Mouse (Mus musculus) MEL (cell line): ENCODE measurements at regions not wholly inside any gene's neighbourhood (a gene's known extent, or its start where the extent isn't known, plus 50 kb on each side); places are given as distances from the start of the nearest gene placed in this dataset.

Source experiments
- CTCF ChIP-seq, 3 experiments: IDR thresholded peaks in 2 of 3; conservative IDR thresholded peaks in 1 of 3; 2 replicates each; pipeline ENCODE4 v1.5.1; 2011 to 2012; ENCODE audit warnings: low read length in 3 of 3, low read depth in 2 of 3, mild to moderate bottlenecking in 2 of 3, improper control_type of control experiment in 1 of 3, inconsistent platforms in 1 of 3, mixed read lengths in 1 of 3, moderate library complexity in 1 of 3; ENCODE audit not compliant: control insufficient read depth in 1 of 3, insufficient read depth in 1 of 3, poor library complexity in 1 of 3, severe bottlenecking in 1 of 3
- EP300 ChIP-seq, 2 experiments: IDR thresholded peaks; 2 replicates each; pipeline ENCODE4 v1.6.1; 2011; ENCODE audit warnings: improper control_type of control experiment in 2 of 2, low read length in 2 of 2, low read depth in 1 of 2, mild to moderate bottlenecking in 1 of 2
- MXI1 ChIP-seq: IDR thresholded peaks from 2 replicates; pipeline ENCODE4 v1.6.1; 2011; ENCODE audit warnings: mild to moderate bottlenecking, low read depth, low read length, improper control_type of control experiment
- POLR2A ChIP-seq, 2 experiments: IDR thresholded peaks; 2 replicates each; pipeline ENCODE4 v1.6.1; 2011 to 2012; ENCODE audit warnings: low read length in 2 of 2, mild to moderate bottlenecking in 2 of 2, control low read depth in 1 of 2, improper control_type of control experiment in 1 of 2, low read depth in 1 of 2, moderate library complexity in 1 of 2; ENCODE audit not compliant: control insufficient read depth in 1 of 2, insufficient read depth in 1 of 2, poor library complexity in 1 of 2
- POLR2AphosphoS5 ChIP-seq: IDR thresholded peaks from 2 replicates; pipeline ENCODE4 v1.6.1; 2012; ENCODE audit warnings: low read depth, borderline replicate concordance, mild to moderate bottlenecking, inconsistent platforms, low read length, moderate library complexity, mixed read lengths

DNA sequence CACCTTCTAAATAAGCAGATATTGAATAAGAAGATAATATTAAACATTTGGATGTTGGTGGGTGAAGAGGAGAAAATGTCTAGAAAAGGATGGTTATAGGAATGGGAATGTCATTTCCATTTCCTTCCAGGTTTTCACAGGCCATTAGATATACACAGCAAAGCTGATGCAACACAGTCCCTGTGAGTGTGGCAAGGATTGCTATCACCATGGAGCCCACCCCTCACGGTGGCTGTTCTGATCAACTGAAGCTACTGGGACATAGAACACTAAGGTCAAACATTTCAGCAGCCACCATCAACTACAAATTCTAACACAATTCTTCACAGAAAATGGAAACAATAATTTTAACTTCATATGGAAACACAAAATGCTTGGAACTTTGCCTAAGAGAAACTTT is 56.7 kb downstream of the Gm21897 start:
- no peak for TF ChIP-seq EP300 (IDR thresholded peaks at IDR 0.05; ENCODE audit: low read depth in 1 of 2, low read length in 2 of 2)
- no peak for TF ChIP-seq POLR2A (IDR thresholded peaks at IDR 0.05; ENCODE audit: control insufficient read depth in 1 of 2, insufficient read depth in 1 of 2, low read depth in 1 of 2, low read length in 2 of 2, poor library complexity in 1 of 2)
- no peak for TF ChIP-seq MXI1
- TF ChIP-seq CTCF (IDR thresholded peaks at IDR 0.05 in 2 of 3, conservative IDR thresholded peaks at IDR 0.05 in 1 of 3; ENCODE audit: control insufficient read depth in 1 of 3, insufficient read depth in 1 of 3, low read depth in 2 of 3, low read length in 3 of 3, poor library complexity in 1 of 3, severe bottlenecking in 1 of 3): no peak
- no peak for TF ChIP-seq POLR2AphosphoS5
